Mouse (Mus musculus) erythroblast, embryonic 14.5 days (primary cell): ENCODE results near the gene Bbx. TPM values are rescaled to one million over a fixed set of nuclear protein-coding genes. Genes with fewer than 3 reads are reported as not detected.

Experiments
- H3K27me3 ChIP-seq: 2 replicates; pipeline ENCODE4 v1.6.1; 2012; ENCODE audit warnings: inconsistent platforms; ENCODE audit not compliant: control insufficient read depth
- H3K36me3 ChIP-seq: 2 replicates; pipeline ENCODE4 v1.6.1; 2012; ENCODE audit warnings: mild to moderate bottlenecking, inconsistent platforms; ENCODE audit not compliant: control insufficient read depth
- H3K4me1 ChIP-seq: 2 replicates; pipeline ENCODE4 v1.6.1; 2012; ENCODE audit warnings: inconsistent platforms; ENCODE audit not compliant: control insufficient read depth
- H3K4me3 ChIP-seq: replicated peaks from 2 replicates; pipeline ENCODE3; 2012; ENCODE audit warnings: moderate library complexity, mild to moderate bottlenecking, inconsistent platforms
- H3K9me3 ChIP-seq: 2 replicates; pipeline ENCODE4 v1.6.1; 2012; ENCODE audit warnings: low read length, inconsistent platforms, mixed read lengths; ENCODE audit not compliant: control insufficient read depth
- GATA1 ChIP-seq: IDR thresholded peaks from 2 replicates; pipeline ENCODE4 v1.6.1; 2012; ENCODE audit warnings: low read length, inconsistent platforms, mixed read lengths
- TAL1 ChIP-seq: IDR thresholded peaks from 3 replicates; pipeline ENCODE4 v1.6.1; 2012; ENCODE audit warnings: low read length, inconsistent platforms, mixed read lengths
- polyA plus RNA-seq: library from polyadenylated mRNA; stranded (reverse); fragments of >175 nt; gene quantifications from 2 replicates; pipeline ENCODE4 v1.2.3, GENCODE M21; 2012

Gene Bbx
- polyA plus RNA-seq, 1 experiment: 0.03 TPM

- Histone ChIP-seq H3K4me3 (no peak overlapping the region), H3K36me3 (no peaks in the 10 kb centered on the region), H3K27me3 (no peaks in the 10 kb centered on the region), H3K4me1 (peaks cover 20% of the 10 kb centered on the region), H3K9me3 (no peaks in the 10 kb centered on the region)
- TF ChIP-seq TAL1 (no peak), GATA1 (no peak)
Observed at GRCm38 (mm10) chr16:50374611-50375010, 57.6 kb downstream of the Bbx start.

- peaks cover 20% of the 10 kb centered on the region for H3K4me1 ChIP-seq
Observed at GRCm38 (mm10) chr16:50373685-50374084, 58.5 kb downstream of the Bbx start.

GRCm38 (mm10) chr16:50372543-50372942 lies 59.6 kb downstream of the Bbx start:
- H3K36me3 ChIP-seq: no peaks in the 10 kb centered on the region
- H3K4me1 ChIP-seq: peaks cover 20% of the 10 kb centered on the region
- TF ChIP-seq GATA1: no peak
- no peak for TF ChIP-seq TAL1
- H3K4me3 ChIP-seq: no peak overlapping the region
- H3K27me3 ChIP-seq: no peaks in the 10 kb centered on the region
- H3K9me3 ChIP-seq: no peaks in the 10 kb centered on the region

More at GRCm38 (mm10) chr16:50373685-50374084, 58.5 kb downstream of the Bbx start:
- Histone ChIP-seq H3K36me3 (no peaks in the 10 kb centered on the region), H3K4me3 (no peak overlapping the region), H3K9me3 (no peaks in the 10 kb centered on the region), H3K27me3 (no peaks in the 10 kb centered on the region)
- TF ChIP-seq GATA1: no peak
- no peak for TF ChIP-seq TAL1

- H3K4me3 ChIP-seq: no peak overlapping the region
- no peak for TF ChIP-seq GATA1
- TF ChIP-seq TAL1: no peak
Observed at GRCm38 (mm10) chr16:50371460-50371859, 60.7 kb downstream of the Bbx start.

GRCm38 (mm10) chr16:50370423-50370822 lies 61.8 kb downstream of the Bbx start:
- H3K4me1 ChIP-seq: peaks cover 26% of the 10 kb centered on the region
- TF ChIP-seq TAL1: no peak
- no peak for TF ChIP-seq GATA1
- no peaks in the 10 kb centered on the region for H3K9me3 ChIP-seq
- no peak overlapping the region for H3K4me3 ChIP-seq
- H3K36me3 ChIP-seq: no peaks in the 10 kb centered on the region
- H3K27me3 ChIP-seq: no peaks in the 10 kb centered on the region

More at GRCm38 (mm10) chr16:50371460-50371859, 60.7 kb downstream of the Bbx start:
- peaks cover 26% of the 10 kb centered on the region for H3K4me1 ChIP-seq
- H3K9me3 ChIP-seq: no peaks in the 10 kb centered on the region
- no peaks in the 10 kb centered on the region for H3K27me3 ChIP-seq
- H3K36me3 ChIP-seq: no peaks in the 10 kb centered on the region

GRCm38 (mm10) chr16:50366556-50366955 lies 65.6 kb downstream of the Bbx start:
- Histone ChIP-seq H3K9me3 (no peaks in the 10 kb centered on the region), H3K36me3 (no peaks in the 10 kb centered on the region), H3K27me3 (no peaks in the 10 kb centered on the region), H3K4me1 (peaks cover 19% of the 10 kb centered on the region), H3K4me3 (no peak overlapping the region)
- no peak for TF ChIP-seq TAL1
- TF ChIP-seq GATA1: no peak

- no peaks in the 10 kb centered on the region for H3K27me3 ChIP-seq
- H3K9me3 ChIP-seq: no peaks in the 10 kb centered on the region
- TF ChIP-seq TAL1 (no peak), GATA1 (no peak)
- no peaks in the 10 kb centered on the region for H3K36me3 ChIP-seq
- H3K4me3 ChIP-seq: peak overlapping the region; percentile 39
- peaks cover 7% of the 10 kb centered on the region for H3K4me1 ChIP-seq
Observed at GRCm38 (mm10) chr16:50364189-50365059, 67.8 kb downstream of the Bbx start.

- peaks cover 7% of the 10 kb centered on the region for H3K4me1 ChIP-seq
- no peaks in the 10 kb centered on the region for H3K36me3 ChIP-seq
- H3K9me3 ChIP-seq: no peaks in the 10 kb centered on the region
- no peaks in the 10 kb centered on the region for H3K27me3 ChIP-seq
- peak overlapping the region; percentile 39 for H3K4me3 ChIP-seq
- TF ChIP-seq GATA1 (no peak), TAL1 (no peak)
Observed at GRCm38 (mm10) chr16:50363443-50364188, 68.6 kb downstream of the Bbx start.

- Histone ChIP-seq H3K4me3 (no peak overlapping the region), H3K4me1 (peaks cover 2% of the 10 kb centered on the region), H3K36me3 (no peaks in the 10 kb centered on the region), H3K27me3 (no peaks in the 10 kb centered on the region), H3K9me3 (no peaks in the 10 kb centered on the region)
- TF ChIP-seq GATA1: no peak
- no peak for TF ChIP-seq TAL1
Observed at GRCm38 (mm10) chr16:50360631-50361030, 71.6 kb downstream of the Bbx start.
